Mouse (Mus musculus) kidney, postnatal 4 days (tissue): ENCODE results near the gene Zc3h12c.

Experiments used
- DNase-seq, 2 experiments: peaks; one replicate each; pipeline ENCODE4 v3.0.0; 2021; ENCODE audit warnings: mixed read lengths in 2 of 2

The Zc3h12c gene

GRCm38 (mm10) chr9:52167863-52168685, at the start of gene Zc3h12c:
Gene Zc3h12c, minus strand, starts transcription at chr9:52168572.
- peak; percentile 75 to 82 for DNase-seq

- DNase-seq: peak; percentile 30 to 40
These were observed 49.3 kb upstream of the Zc3h12c start for GRCm38 (mm10) chr9:52217636-52218035.

- DNase-seq: no peak
These were observed 46.9 kb upstream of the Zc3h12c start for GRCm38 (mm10) chr9:52215291-52215690.

- no peak for DNase-seq
These were observed 44.0 kb upstream of the Zc3h12c start for GRCm38 (mm10) chr9:52212416-52212815.

DNA sequence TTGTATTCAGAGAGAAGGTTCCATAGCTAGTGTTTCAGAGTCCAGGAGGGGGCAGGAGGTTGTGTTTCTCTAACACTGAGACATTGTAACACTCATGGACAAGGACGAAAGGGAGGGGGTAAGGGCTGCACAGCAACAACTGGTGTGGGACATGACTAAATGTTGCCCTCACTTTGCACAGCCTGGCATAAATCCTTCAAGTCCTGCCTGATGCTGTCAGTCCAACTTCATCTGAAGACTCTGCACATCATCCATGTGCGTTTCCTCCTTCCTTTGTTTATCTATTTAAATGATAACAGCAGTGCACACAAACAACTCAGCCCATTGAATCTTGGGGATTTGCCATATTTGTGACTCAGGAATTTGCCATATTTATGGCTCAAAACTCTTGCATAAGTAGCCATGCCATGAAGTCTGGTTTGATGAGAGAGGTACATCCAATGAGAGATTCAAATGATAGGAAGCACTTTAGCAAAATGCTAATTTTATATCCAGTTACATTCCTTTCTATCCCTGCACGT, 40.2 kb upstream of the Zc3h12c start:
- no peak for DNase-seq

- DNase-seq: no peak
These were observed 34.8 kb upstream of the Zc3h12c start for GRCm38 (mm10) chr9:52203189-52203588.

DNA sequence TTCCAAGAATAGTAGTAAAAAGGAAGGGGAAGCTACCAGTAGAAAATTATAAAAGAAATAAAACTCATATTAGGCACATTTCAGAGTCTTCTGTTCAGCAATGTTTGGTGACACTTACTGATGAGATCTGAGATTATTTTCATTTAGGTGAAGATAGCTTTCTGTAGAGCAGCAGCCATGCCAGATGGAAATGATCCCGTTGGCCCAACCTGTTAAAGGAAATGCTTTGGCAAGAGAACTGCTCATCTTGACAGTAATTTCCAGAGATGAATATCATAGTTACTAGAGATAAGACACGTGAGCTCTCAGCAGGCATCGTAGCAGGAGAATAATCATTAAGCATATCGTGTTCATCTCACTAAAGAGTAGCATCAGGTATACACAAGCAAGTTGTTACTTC, 31.9 kb upstream of the Zc3h12c start:
- no peak for DNase-seq

- DNase-seq: no peak
These were observed 27.5 kb upstream of the Zc3h12c start for GRCm38 (mm10) chr9:52195853-52196252.

DNA sequence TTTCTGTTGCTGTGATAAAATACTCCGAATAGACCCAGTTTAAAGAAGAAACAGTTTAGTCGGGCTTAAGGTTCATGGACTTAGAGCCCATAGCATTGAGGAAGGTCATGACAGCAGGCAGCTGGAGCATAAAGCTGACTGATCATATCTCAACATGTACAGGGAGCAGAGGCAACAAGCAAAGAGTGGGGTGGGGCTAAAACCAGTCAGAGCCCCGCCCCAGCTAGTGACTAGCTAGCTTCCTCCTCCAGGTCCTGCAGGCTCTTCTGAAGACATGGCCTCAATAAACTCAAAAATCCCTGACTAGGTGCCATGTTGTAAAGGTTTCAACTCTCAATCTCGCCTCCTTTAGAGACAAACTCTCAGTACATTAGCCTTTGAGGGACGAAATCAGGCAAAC, 25.5 kb upstream of the Zc3h12c start:
- DNase-seq: no peak

- DNase-seq: no peak
These were observed 22.5 kb upstream of the Zc3h12c start for GRCm38 (mm10) chr9:52190907-52191306.

- DNase-seq: no peak
These were observed 19.7 kb upstream of the Zc3h12c start for GRCm38 (mm10) chr9:52188106-52188505.

- DNase-seq: no peak
These were observed 18.0 kb upstream of the Zc3h12c start for GRCm38 (mm10) chr9:52186296-52186941.

DNA sequence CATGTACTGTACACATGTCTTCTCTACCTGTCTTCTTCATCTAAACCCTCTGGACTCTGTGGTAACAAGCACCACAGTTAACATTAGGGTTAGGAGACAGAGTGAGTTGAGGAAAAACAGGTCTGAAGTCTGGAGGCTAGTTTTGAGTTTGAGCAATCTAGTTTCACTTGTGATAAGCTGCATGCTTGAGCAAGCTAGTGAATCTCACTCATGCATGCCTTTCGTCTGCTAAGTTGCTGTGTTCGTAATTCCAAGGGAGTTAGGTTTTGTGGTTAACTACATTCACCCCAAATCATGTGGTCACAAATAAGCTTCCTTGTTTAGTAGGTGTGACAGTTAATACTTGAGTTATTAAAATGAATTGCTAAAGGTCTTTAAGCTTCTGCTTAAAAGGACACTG, 13.0 kb upstream of the Zc3h12c start:
- DNase-seq: no peak

- no peak for DNase-seq
These were observed 12.5 kb upstream of the Zc3h12c start for GRCm38 (mm10) chr9:52180851-52181250.

- DNase-seq: no peak
These were observed 7.0 kb upstream of the Zc3h12c start for GRCm38 (mm10) chr9:52175257-52175859.

GRCm38 (mm10) chr9:52174671-52175111, 6.3 kb upstream of the Zc3h12c start:
- DNase-seq: no peak

DNA sequence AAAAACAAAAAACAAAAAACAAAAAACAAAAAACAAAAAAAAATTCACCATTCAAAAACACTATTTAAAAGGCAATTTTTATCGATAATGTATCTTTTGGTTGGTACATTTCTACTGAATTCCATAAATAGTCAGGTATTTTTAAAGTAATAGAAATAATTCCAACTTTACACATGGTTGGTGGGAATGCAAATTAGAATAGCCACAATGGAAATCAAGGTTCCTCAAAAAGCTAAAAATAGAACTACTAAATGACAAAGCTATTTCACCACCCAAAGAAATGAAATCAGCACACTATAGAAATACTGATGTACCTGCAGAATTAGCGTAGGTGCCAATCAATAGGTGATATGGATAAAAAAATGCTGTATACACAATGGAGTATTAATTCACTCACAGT, 5.6 kb upstream of the Zc3h12c start:
- no peak for DNase-seq

DNA sequence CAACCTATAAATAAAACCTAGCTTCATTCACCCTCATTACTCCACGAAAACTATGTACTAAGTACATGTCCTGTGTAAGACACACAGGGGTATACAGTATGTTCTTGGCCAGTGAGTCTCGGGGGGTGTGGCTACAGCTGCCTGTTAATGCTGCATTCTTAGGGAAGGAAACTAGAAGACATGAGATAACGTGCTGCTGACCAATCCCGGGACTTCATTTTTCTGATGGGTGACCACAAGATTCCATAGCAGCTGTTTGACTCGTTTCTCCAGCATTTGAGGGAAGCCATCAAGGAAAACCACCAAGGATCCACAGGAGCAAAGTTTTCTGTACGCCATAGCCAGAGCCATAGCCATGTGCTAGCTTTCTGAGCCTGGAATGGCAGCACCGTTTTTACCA, 4.2 kb upstream of the Zc3h12c start:
- DNase-seq: no peak

DNA sequence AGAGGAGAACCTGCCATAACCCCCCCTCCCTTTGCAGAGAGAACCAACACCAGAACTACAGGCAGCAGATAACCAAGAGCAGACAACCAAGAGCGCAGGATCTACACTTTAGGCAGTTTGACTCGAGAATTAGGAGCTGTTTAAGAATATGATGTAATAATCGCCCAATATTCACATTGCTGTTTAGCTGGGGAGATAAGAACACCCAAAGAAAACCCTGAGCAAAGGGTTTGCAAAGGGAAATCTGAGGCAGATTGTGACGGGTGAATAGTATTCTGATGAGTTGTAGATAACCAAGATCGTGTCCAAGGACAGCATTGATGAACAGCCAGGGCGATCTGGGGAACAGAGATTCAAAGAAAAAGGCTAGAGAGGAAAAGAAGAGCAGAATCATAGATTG, 2.3 kb upstream of the Zc3h12c start:
- no peak for DNase-seq

- DNase-seq: no peak
These were observed 1.8 kb upstream of the Zc3h12c start for GRCm38 (mm10) chr9:52170131-52170530.

DNA sequence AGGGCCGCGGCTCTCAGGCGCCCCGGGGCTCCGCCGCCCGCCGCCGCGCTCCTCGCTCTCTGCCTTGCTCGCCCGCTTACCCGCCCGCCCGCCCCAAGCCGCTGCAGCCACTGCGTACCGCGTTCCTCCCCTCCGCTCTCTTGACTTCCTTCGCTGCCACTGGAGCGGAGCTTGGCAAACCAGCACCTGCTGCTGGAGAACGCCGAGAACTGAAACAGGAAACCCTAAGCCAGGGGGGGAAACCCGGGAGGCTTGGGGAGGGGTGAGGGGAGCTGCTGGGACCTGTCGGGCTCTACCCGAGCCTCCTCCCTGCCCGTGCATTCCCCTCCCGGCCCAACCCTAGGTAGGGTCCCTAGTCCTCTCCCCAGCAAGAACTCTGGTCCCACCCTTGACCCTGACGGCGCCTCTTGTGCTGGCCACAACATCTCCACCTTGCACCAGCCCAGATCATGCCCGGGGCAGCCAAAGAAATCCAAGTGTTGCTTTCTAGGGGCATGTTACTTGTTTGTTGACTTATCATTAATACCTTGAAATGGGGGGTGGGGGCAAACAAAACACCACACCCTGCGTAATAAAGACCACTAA, 406 bp upstream of the Zc3h12c start:
- DNase-seq: peak; percentile 82 to 90

DNA sequence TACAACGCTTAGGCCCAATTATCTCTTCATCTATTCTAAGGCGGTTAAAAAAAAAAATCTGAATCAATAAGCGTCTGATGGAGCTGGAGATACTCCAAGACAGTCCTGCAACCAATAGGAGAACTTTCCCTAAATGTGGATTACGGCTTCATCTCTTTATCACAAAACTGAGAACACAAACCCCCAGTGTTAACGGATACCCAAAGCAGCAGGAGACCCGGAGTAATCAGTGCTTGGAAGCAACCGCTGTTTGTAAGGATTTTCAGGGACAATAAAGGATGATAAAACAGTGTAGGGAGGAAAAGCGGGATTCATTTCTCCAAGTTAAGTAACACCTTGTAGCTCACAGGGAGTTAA, 888 bp downstream of the Zc3h12c start:
- DNase-seq: no peak

GRCm38 (mm10) chr9:52167084-52167483, 1.3 kb downstream of the Zc3h12c start:
- no peak for DNase-seq
